Mouse (Mus musculus): ENCODE data around the gene Hist1h3e. TPM values are rescaled to one million over a fixed set of nuclear protein-coding genes. Genes with fewer than 3 reads are reported as not detected.

Hist1h3e gene
- polyA plus RNA-seq, 1 experiment = 2.8 TPM

DNA sequence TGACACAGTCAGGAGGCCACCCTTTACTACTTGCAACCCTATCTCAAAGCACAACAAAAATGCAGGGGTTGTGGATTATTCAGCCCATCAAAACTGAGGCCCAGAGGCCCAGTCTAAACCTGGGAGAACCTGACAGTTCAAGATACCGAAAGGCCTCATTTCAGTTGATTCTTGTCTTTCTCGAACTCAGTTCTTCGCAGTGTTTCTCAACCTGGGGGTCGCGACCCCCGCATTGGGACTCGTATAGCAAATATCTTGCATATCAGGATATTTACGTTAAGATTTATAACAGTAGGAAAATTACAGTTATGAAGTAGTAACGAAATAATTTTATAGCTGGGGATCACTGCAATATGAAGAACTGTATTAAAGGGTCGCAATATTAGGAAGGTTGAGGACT is 36.3 kb downstream of the Hist1h3e start:
- Histone ChIP-seq H3K36me3 (ENCODE audit: control insufficient read depth, insufficient read depth, low read length) (no peaks in the 10 kb centered on the region), H3K27me3 (ENCODE audit: control insufficient read depth, insufficient read depth, low read length) (no peaks in the 10 kb centered on the region), H3K4me1 (ENCODE audit: control insufficient read depth, insufficient read depth, low read length) (peaks cover 2% of the 10 kb centered on the region; the same call in 1 of the 2 replicates), H3K27ac (ENCODE audit: control insufficient read depth, insufficient read depth, low read depth, low read length) (no peak overlapping the region; the same call in 1 of the 2 replicates), H3K4me3 (ENCODE audit: control insufficient read depth, low read depth, low read length) (peak overlapping the region; percentile 31; the same call in 1 of the 2 replicates)
- TF ChIP-seq POLR2A (IDR thresholded peaks at IDR 0.05; ENCODE audit: control insufficient read depth, low read depth, low read length) (no peak), CTCF (IDR thresholded peaks at IDR 0.05; ENCODE audit: control insufficient read depth, insufficient read depth, insufficient replicate concordance, low read depth, low read length) (no peak)

GRCm38 (mm10) chr13:23524654-23525053 is 37.5 kb downstream of the Hist1h3e start:
- Histone ChIP-seq H3K27ac (ENCODE audit: control insufficient read depth, insufficient read depth, low read depth, low read length) (no peak overlapping the region), H3K4me3 (ENCODE audit: control insufficient read depth, low read depth, low read length) (no peak overlapping the region), H3K27me3 (ENCODE audit: control insufficient read depth, insufficient read depth, low read length) (no peaks in the 10 kb centered on the region), H3K36me3 (ENCODE audit: control insufficient read depth, insufficient read depth, low read length) (no peaks in the 10 kb centered on the region), H3K4me1 (ENCODE audit: control insufficient read depth, insufficient read depth, low read length) (peaks cover 2% of the 10 kb centered on the region; the same call in 1 of the 2 replicates)
- TF ChIP-seq CTCF (IDR thresholded peaks at IDR 0.05; ENCODE audit: control insufficient read depth, insufficient read depth, insufficient replicate concordance, low read depth, low read length) (peak; percentile 73; the same call in 1 of the 2 replicates), POLR2A (IDR thresholded peaks at IDR 0.05; ENCODE audit: control insufficient read depth, low read depth, low read length) (no peak)

GRCm38 (mm10) chr13:23523976-23524375 is 38.2 kb downstream of the Hist1h3e start:
- Histone ChIP-seq H3K4me3 (ENCODE audit: control insufficient read depth, low read depth, low read length) (no peak overlapping the region), H3K27ac (ENCODE audit: control insufficient read depth, insufficient read depth, low read depth, low read length) (no peak overlapping the region), H3K36me3 (ENCODE audit: control insufficient read depth, insufficient read depth, low read length) (no peaks in the 10 kb centered on the region), H3K4me1 (ENCODE audit: control insufficient read depth, insufficient read depth, low read length) (peaks cover 2% of the 10 kb centered on the region; the same call in 1 of the 2 replicates), H3K27me3 (ENCODE audit: control insufficient read depth, insufficient read depth, low read length) (no peaks in the 10 kb centered on the region)
- no peak for TF ChIP-seq CTCF (IDR thresholded peaks at IDR 0.05; ENCODE audit: control insufficient read depth, insufficient read depth, insufficient replicate concordance, low read depth, low read length)
- TF ChIP-seq POLR2A (IDR thresholded peaks at IDR 0.05; ENCODE audit: control insufficient read depth, low read depth, low read length) = no peak

DNA sequence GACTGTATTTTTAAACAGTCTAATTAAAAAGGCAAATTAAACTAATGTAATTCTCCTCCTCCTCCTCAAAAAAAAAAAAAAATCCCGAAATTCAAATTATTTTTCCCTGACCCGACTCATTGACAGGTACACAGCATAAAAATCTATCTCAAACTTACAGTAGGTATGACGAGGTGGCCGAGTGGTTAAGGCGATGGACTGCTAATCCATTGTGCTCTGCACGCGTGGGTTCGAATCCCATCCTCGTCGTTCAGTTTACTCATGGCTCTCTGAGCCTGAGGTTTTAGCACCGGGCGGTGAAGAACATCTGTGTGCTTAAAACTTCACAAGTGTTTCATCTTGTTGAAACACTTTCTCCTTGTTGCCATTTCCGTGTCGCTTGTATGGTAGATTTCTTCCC is 40.5 kb downstream of the Hist1h3e start:
- Histone ChIP-seq H3K4me1 (ENCODE audit: control insufficient read depth, insufficient read depth, low read length) (peaks cover 2% of the 10 kb centered on the region; the same call in 1 of the 2 replicates), H3K4me3 (ENCODE audit: control insufficient read depth, low read depth, low read length) (no peak overlapping the region), H3K27me3 (ENCODE audit: control insufficient read depth, insufficient read depth, low read length) (no peaks in the 10 kb centered on the region), H3K27ac (ENCODE audit: control insufficient read depth, insufficient read depth, low read depth, low read length) (no peak overlapping the region), H3K36me3 (ENCODE audit: control insufficient read depth, insufficient read depth, low read length) (no peaks in the 10 kb centered on the region)
- no peak for TF ChIP-seq CTCF (IDR thresholded peaks at IDR 0.05; ENCODE audit: control insufficient read depth, insufficient read depth, insufficient replicate concordance, low read depth, low read length)

DNA sequence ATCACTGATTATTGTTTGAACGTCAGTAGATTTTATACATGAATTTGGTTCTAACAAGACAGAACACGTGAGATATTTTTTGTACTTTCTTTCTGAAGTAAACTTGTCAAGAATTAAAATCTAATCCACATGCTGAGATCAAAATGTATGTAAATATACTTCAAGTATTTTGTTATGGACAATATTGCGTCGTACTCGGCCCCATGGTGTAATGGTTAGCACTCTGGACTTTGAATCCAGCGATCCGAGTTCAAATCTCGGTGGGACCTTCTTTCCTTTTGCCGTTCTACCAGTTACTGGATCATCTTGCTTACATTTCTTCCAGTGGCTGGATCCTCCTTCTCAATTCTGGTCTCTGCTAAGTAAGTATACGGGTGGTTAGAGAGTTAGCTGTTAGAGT is 42.8 kb downstream of the Hist1h3e start:
- H3K27me3 ChIP-seq (ENCODE audit: control insufficient read depth, insufficient read depth, low read length) = no peaks in the 10 kb centered on the region
- H3K4me1 ChIP-seq (ENCODE audit: control insufficient read depth, insufficient read depth, low read length) = peaks cover 4% of the 10 kb centered on the region
- H3K27ac ChIP-seq (ENCODE audit: control insufficient read depth, insufficient read depth, low read depth, low read length) = no peak overlapping the region
- TF ChIP-seq POLR2A (IDR thresholded peaks at IDR 0.05; ENCODE audit: control insufficient read depth, low read depth, low read length) (no peak), CTCF (IDR thresholded peaks at IDR 0.05; ENCODE audit: control insufficient read depth, insufficient read depth, insufficient replicate concordance, low read depth, low read length) (no peak)
- H3K4me3 ChIP-seq (ENCODE audit: control insufficient read depth, low read depth, low read length) = no peak overlapping the region
- no peaks in the 10 kb centered on the region for H3K36me3 ChIP-seq (ENCODE audit: control insufficient read depth, insufficient read depth, low read length)

GRCm38 (mm10) chr13:23518885-23519284 is 43.3 kb downstream of the Hist1h3e start:
- Histone ChIP-seq H3K36me3 (ENCODE audit: control insufficient read depth, insufficient read depth, low read length) (no peaks in the 10 kb centered on the region), H3K27ac (ENCODE audit: control insufficient read depth, insufficient read depth, low read depth, low read length) (no peak overlapping the region), H3K27me3 (ENCODE audit: control insufficient read depth, insufficient read depth, low read length) (no peaks in the 10 kb centered on the region), H3K4me1 (ENCODE audit: control insufficient read depth, insufficient read depth, low read length) (peaks cover 4% of the 10 kb centered on the region), H3K4me3 (ENCODE audit: control insufficient read depth, low read depth, low read length) (no peak overlapping the region)
- TF ChIP-seq CTCF (IDR thresholded peaks at IDR 0.05; ENCODE audit: control insufficient read depth, insufficient read depth, insufficient replicate concordance, low read depth, low read length) (no peak), POLR2A (IDR thresholded peaks at IDR 0.05; ENCODE audit: control insufficient read depth, low read depth, low read length) (no peak)

DNA sequence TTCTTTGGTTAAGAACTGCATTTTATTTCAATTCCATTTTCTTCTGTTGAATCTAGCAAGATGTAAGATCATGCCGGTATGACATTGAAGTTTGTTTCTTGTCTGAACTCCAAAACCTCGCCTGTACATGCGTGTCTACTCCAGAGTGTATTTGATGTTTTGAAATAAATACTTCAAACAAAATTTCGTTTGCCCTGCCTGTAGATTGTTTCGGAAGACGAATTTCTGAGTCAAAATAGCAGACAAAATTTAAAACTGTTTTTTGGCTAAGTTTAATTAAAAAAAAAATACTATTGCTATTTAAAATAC is 43.9 kb downstream of the Hist1h3e start:
- H3K27me3 ChIP-seq (ENCODE audit: control insufficient read depth, insufficient read depth, low read length) = no peaks in the 10 kb centered on the region
- H3K36me3 ChIP-seq (ENCODE audit: control insufficient read depth, insufficient read depth, low read length) = no peaks in the 10 kb centered on the region
- no peak overlapping the region for H3K4me3 ChIP-seq (ENCODE audit: control insufficient read depth, low read depth, low read length)
- H3K27ac ChIP-seq (ENCODE audit: control insufficient read depth, insufficient read depth, low read depth, low read length) = no peak overlapping the region
- TF ChIP-seq POLR2A (IDR thresholded peaks at IDR 0.05; ENCODE audit: control insufficient read depth, low read depth, low read length) (no peak), CTCF (IDR thresholded peaks at IDR 0.05; ENCODE audit: control insufficient read depth, insufficient read depth, insufficient replicate concordance, low read depth, low read length) (no peak)
- H3K4me1 ChIP-seq (ENCODE audit: control insufficient read depth, insufficient read depth, low read length) = peaks cover 4% of the 10 kb centered on the region

Data from testis, adult 2 months (tissue).